Mouse (Mus musculus) erythroblast, embryonic 14.5 days (primary cell): Measurements from ENCODE around the gene Slc37a4.

Experiments
- GATA1 ChIP-seq: IDR thresholded peaks from 2 replicates; pipeline ENCODE4 v1.6.1; 2012; ENCODE audit warnings: low read length, inconsistent platforms, mixed read lengths
- TAL1 ChIP-seq: IDR thresholded peaks from 3 replicates; pipeline ENCODE4 v1.6.1; 2012; ENCODE audit warnings: low read length, inconsistent platforms, mixed read lengths

DNA sequence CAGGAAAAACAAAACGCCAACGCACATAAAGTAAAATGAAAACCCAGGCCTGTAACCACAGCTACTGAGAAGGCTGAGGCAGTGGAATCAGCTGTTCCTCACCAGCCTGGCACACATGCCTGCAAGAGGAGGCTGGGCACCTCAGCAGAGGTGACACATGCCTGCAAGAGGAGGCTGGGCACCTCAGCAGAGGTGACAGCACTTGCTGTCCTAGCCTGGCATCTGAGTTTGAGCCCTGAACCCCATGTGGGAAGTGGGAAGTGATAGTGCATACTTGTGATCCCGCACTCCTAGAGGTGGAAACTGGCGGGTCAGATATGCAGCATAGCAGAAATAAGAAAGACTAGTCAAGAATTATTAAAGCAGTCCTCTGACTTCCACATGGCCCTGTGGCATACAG lies 45.3 kb upstream of the Slc37a4 start:
- no peak for TF ChIP-seq GATA1
- no peak for TF ChIP-seq TAL1
